Mouse (Mus musculus): ENCODE data around the gene Vsig10l. TPM values are rescaled to one million over a fixed set of nuclear protein-coding genes. Genes with fewer than 3 reads are reported as not detected.

Gene Vsig10l
- polyA plus RNA-seq, 1 experiment from 2014 or later: 1.3 TPM

- H3K4me1 ChIP-seq: peaks cover 17% of the 10 kb centered on the region
- no peaks in the 10 kb centered on the region for H3K9me3 ChIP-seq (replicated peaks)
- WGBS: 1% methylated on average over 33 of the region's 33 CpGs
- no peaks in the 10 kb centered on the region for H3K36me3 ChIP-seq
- H3K27ac ChIP-seq: no peak overlapping the region
- DNase-seq (ENCODE audit: low spot score): peak; percentile 85
- H3K4me3 ChIP-seq: peak overlapping the region; percentile 57
- H3K27me3 ChIP-seq (ENCODE audit: low read depth, poor library complexity, severe bottlenecking): peaks cover 54% of the 10 kb centered on the region
Measured at GRCm38 (mm10) chr7:43466099-43466694, 3.2 kb downstream of the Vsig10l start.

DNA sequence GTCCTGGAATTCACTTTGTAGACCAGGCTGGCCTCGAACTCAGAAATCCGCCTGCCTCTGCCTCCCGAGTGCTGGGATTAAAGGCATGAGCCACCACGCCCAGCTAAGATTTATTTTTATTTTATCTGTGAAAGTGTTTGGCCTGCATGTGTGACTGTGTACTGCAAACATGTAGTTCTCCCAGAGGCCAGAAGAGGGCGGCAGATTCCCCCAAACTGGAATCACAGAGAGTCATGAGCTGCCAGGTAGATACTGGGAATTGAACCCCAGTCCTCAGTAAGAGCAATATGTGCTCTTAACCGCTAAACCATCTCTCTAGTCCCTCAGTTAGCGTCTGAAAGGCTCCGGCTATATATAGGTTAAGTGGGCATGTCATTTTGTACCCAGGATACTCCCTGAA, 7.4 kb downstream of the Vsig10l start:
- no peaks in the 10 kb centered on the region for H3K36me3 ChIP-seq
- peaks cover 9% of the 10 kb centered on the region for H3K4me1 ChIP-seq
- H3K27me3 ChIP-seq (ENCODE audit: low read depth, poor library complexity, severe bottlenecking): peaks cover 50% of the 10 kb centered on the region
- H3K9me3 ChIP-seq (replicated peaks): no peaks in the 10 kb centered on the region
- no peak overlapping the region for H3K27ac ChIP-seq
- peak; percentile 66 for DNase-seq (ENCODE audit: low spot score)
- WGBS: 43% methylated on average over 8 of the region's 8 CpGs
- H3K4me3 ChIP-seq: no peak overlapping the region

DNA sequence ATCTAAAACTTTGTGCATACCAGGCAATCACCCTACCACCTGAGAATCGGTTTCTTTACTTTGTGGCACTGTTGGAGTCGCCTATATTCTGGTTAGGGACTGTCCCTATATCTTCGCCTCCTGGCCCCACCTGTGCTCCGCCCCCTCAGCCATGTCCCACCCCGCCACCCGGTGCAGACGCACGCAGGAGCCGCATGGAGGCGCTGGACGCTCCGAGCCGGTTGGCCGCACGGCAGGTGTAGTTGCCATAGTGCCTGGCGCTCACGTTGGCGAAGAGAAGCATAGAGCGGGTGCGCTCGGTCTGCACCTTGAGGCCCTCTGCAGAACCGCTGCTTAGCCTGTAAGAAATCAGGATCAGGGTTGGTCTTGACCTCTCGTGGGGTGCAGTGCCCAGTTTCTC, 12.8 kb downstream of the Vsig10l start:
- no peak for DNase-seq (ENCODE audit: low spot score)
- 7% methylated on average over 23 of the region's 23 CpGs for WGBS
- H3K9me3 ChIP-seq (replicated peaks): no peaks in the 10 kb centered on the region

GRCm38 (mm10) chr7:43476376-43476775, 13.4 kb downstream of the Vsig10l start:
- Histone ChIP-seq H3K36me3 (no peaks in the 10 kb centered on the region), H3K9me3 (replicated peaks) (no peaks in the 10 kb centered on the region), H3K27ac (no peak overlapping the region), H3K27me3 (ENCODE audit: low read depth, poor library complexity, severe bottlenecking) (peaks cover 63% of the 10 kb centered on the region), H3K4me1 (peaks cover 9% of the 10 kb centered on the region), H3K4me3 (peak overlapping the region; percentile 15; the same call in 1 of the 2 replicates)
- 3% methylated on average over 13 of the region's 13 CpGs for WGBS
- DNase-seq (ENCODE audit: low spot score): no peak

More for the DNA sequence above, 12.8 kb downstream of the Vsig10l start:
- Histone ChIP-seq H3K4me1 (peaks cover 9% of the 10 kb centered on the region), H3K27ac (no peak overlapping the region), H3K4me3 (no peak overlapping the region), H3K27me3 (ENCODE audit: low read depth, poor library complexity, severe bottlenecking) (peaks cover 63% of the 10 kb centered on the region), H3K36me3 (no peaks in the 10 kb centered on the region)

GRCm38 (mm10) chr7:43481191-43481590, 18.2 kb downstream of the Vsig10l start:
- Histone ChIP-seq H3K4me3 (no peak overlapping the region), H3K4me1 (peaks cover 14% of the 10 kb centered on the region), H3K27me3 (ENCODE audit: low read depth, poor library complexity, severe bottlenecking) (peaks cover 31% of the 10 kb centered on the region), H3K36me3 (no peaks in the 10 kb centered on the region), H3K27ac (no peak overlapping the region), H3K9me3 (replicated peaks) (no peaks in the 10 kb centered on the region)
- WGBS: 78% methylated on average over 3 of the region's 3 CpGs
- no peak for DNase-seq (ENCODE audit: low spot score)

GRCm38 (mm10) chr7:43482090-43482716, 19.3 kb downstream of the Vsig10l start:
- Histone ChIP-seq H3K27me3 (ENCODE audit: low read depth, poor library complexity, severe bottlenecking) (peaks cover 23% of the 10 kb centered on the region), H3K36me3 (no peaks in the 10 kb centered on the region), H3K9me3 (replicated peaks) (no peaks in the 10 kb centered on the region), H3K27ac (no peak overlapping the region), H3K4me1 (peaks cover 6% of the 10 kb centered on the region), H3K4me3 (no peak overlapping the region)
- 74% methylated on average over 8 of the region's 8 CpGs for WGBS
- no peak for DNase-seq (ENCODE audit: low spot score)

GRCm38 (mm10) chr7:43483236-43483635, 20.3 kb downstream of the Vsig10l start:
- DNase-seq (ENCODE audit: low spot score): peak; percentile 50
- no peak overlapping the region for H3K27ac ChIP-seq
- H3K27me3 ChIP-seq (ENCODE audit: low read depth, poor library complexity, severe bottlenecking): peaks cover 19% of the 10 kb centered on the region
- WGBS: 8% methylated on average over 10 of the region's 10 CpGs
- no peak overlapping the region for H3K4me3 ChIP-seq
- H3K36me3 ChIP-seq: no peaks in the 10 kb centered on the region
- H3K9me3 ChIP-seq (replicated peaks): no peaks in the 10 kb centered on the region
- H3K4me1 ChIP-seq: peaks cover 6% of the 10 kb centered on the region

- Histone ChIP-seq H3K9me3 (replicated peaks) (no peaks in the 10 kb centered on the region), H3K4me3 (0 out of 2 replicates have a peak overlapping the region, but pooled peaks have one; percentile 67), H3K4me1 (peaks cover 14% of the 10 kb centered on the region), H3K27ac (no peak overlapping the region), H3K36me3 (no peaks in the 10 kb centered on the region), H3K27me3 (ENCODE audit: low read depth, poor library complexity, severe bottlenecking) (peaks cover 55% of the 10 kb centered on the region)
- no peak for DNase-seq (ENCODE audit: low spot score)
- 59% methylated on average over 5 of the region's 5 CpGs for WGBS
Measured at GRCm38 (mm10) chr7:43488646-43489045, 25.7 kb downstream of the Vsig10l start.

GRCm38 (mm10) chr7:43489631-43490125, 26.7 kb downstream of the Vsig10l start, which contains the start of gene Iglon5:
Gene Iglon5, minus strand, starts transcription at chr7:43490075.
- peaks cover 14% of the 10 kb centered on the region for H3K4me1 ChIP-seq
- WGBS: 2% methylated on average over 24 of the region's 41 CpGs
- no peaks in the 10 kb centered on the region for H3K9me3 ChIP-seq (replicated peaks)
- peak within 1 kb of the TSS; percentile 88 for H3K27ac ChIP-seq
- H3K27me3 ChIP-seq (ENCODE audit: low read depth, poor library complexity, severe bottlenecking): peaks cover 63% of the 10 kb centered on the region
- no peaks in the 10 kb centered on the region for H3K36me3 ChIP-seq
- H3K4me3 ChIP-seq: peak within 1 kb of the TSS; percentile 67
- peak; percentile 46 for DNase-seq (ENCODE audit: low spot score)

DNA sequence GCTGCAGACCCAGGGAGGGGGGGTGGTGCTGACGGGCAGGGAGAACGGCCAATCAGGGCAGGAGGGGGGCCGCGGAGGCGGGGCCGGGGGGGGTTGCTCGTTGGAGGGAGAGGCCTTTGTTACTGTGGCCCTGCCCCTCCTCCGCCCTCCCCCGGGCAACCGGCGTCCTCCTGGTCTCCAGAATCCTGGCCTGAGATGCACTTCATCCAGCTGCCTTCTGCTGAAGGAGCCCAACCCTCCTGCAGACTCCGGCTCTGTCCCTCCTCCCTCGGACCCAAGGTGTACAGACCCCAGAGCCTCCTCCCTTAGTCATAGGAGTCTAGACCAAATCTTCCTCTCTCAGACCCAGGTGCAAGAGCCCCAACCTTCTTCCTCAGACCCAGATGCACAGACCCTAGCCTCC, 27.2 kb downstream of the Vsig10l start:
- no peaks in the 10 kb centered on the region for H3K36me3 ChIP-seq
- peak overlapping the region; percentile 88 for H3K27ac ChIP-seq
- WGBS: 0% methylated on average over 8 of the region's 13 CpGs
- DNase-seq (ENCODE audit: low spot score): peak; percentile 86
- peak overlapping the region; percentile 67 for H3K4me3 ChIP-seq
- no peaks in the 10 kb centered on the region for H3K9me3 ChIP-seq (replicated peaks)
- H3K27me3 ChIP-seq (ENCODE audit: low read depth, poor library complexity, severe bottlenecking): peaks cover 68% of the 10 kb centered on the region
- H3K4me1 ChIP-seq: peaks cover 14% of the 10 kb centered on the region

- Histone ChIP-seq H3K27ac (no peak overlapping the region; the same call in 1 of the 2 replicates), H3K27me3 (ENCODE audit: low read depth, poor library complexity, severe bottlenecking) (peaks cover 75% of the 10 kb centered on the region), H3K4me1 (peaks cover 14% of the 10 kb centered on the region), H3K4me3 (no peak overlapping the region), H3K36me3 (no peaks in the 10 kb centered on the region), H3K9me3 (replicated peaks) (no peaks in the 10 kb centered on the region)
- DNase-seq (ENCODE audit: low spot score): no peak
- 58% methylated on average over 9 of the region's 9 CpGs for WGBS
Measured at GRCm38 (mm10) chr7:43490861-43491260, 27.9 kb downstream of the Vsig10l start.

DNA sequence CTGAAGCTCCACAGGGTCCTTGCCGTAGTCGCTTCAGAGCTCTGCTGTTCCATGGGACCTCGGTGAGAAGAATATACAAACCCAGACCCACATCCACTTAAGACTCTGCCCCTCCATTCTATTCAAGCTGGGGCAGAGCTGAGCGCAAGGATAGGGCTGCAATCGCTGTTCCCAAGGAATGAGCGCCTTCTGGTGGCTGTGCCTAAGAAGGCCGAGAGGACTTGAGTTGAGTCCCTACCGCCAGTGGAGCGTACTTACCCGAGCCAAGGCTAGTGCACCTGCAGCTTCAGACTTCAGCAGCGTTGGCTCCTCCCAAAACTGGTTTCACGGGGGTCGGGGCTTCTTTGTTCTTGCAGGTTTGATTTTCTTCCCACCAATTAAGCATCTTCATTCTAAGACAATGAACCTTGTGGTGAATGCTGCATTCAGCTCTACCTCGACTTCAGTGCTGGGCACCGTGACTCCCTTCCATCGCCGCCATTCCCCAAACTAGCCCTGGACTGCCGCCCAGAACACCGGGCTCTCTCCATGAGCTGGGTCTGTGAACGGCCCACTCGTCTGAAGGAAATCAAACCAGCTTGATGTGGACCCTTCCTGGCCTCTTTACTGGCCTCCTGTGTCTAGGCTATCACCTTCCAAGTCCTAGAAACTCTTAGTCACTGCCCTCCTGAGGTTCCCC, 32.5 kb downstream of the Vsig10l start:
- peaks cover 4% of the 10 kb centered on the region for H3K4me1 ChIP-seq
- no peak for DNase-seq (ENCODE audit: low spot score)
- H3K27ac ChIP-seq: no peak overlapping the region
- no peak overlapping the region for H3K4me3 ChIP-seq
- peaks cover 48% of the 10 kb centered on the region for H3K27me3 ChIP-seq (ENCODE audit: low read depth, poor library complexity, severe bottlenecking)
- no peaks in the 10 kb centered on the region for H3K36me3 ChIP-seq
- 14% methylated on average over 21 of the region's 21 CpGs for WGBS
- 0 out of 2 replicates have a peak, but pooled peaks cover 2% of the 10 kb centered on the region for H3K9me3 ChIP-seq (replicated peaks)
